Mouse (Mus musculus) CH12F3 (cell line): ENCODE results near the gene Nelfcd.

Source experiments
- in situ Hi-C: fragments of 300-500 bp; cut with MboI; formaldehyde crosslinking; loops from 2 replicates; pipeline ENCODE4 v1.14.3; 2020; ENCODE audit warnings: low sequenced_read_pairs

Gene Nelfcd

GRCm38 (mm10) chr2:174436916-174437696, 21.5 kb downstream of the Nelfcd start:
- in situ Hi-C loops: no loop called here

GRCm38 (mm10) chr2:174437697-174437982, 22.0 kb downstream of the Nelfcd start:
- in situ Hi-C loops: no loop called here

- in situ Hi-C loops: no loop called here
Measured at GRCm38 (mm10) chr2:174438181-174438580, 22.6 kb downstream of the Nelfcd start.

GRCm38 (mm10) chr2:174438737-174439449, 23.3 kb downstream of the Nelfcd start, which contains the start of gene Ctsz:
Gene Ctsz (minus strand): TSS chr2:174439039.
- in situ Hi-C loops: no loop called here

GRCm38 (mm10) chr2:174439450-174439838, 23.8 kb downstream of the Nelfcd start:
- in situ Hi-C loops: no loop called here

GRCm38 (mm10) chr2:174439961-174440360, 24.4 kb downstream of the Nelfcd start:
- in situ Hi-C loops: no loop called here

- in situ Hi-C loops: no loop called here
Measured at GRCm38 (mm10) chr2:174441898-174442297, 26.3 kb downstream of the Nelfcd start.

GRCm38 (mm10) chr2:174442460-174442859, 26.9 kb downstream of the Nelfcd start:
- in situ Hi-C loops: no loop called here

GRCm38 (mm10) chr2:174443046-174443445, 27.4 kb downstream of the Nelfcd start:
- in situ Hi-C loops: no loop called here

GRCm38 (mm10) chr2:174444359-174444758, 28.8 kb downstream of the Nelfcd start:
- in situ Hi-C loops: no loop called here

- in situ Hi-C loops: no loop called here
Measured at GRCm38 (mm10) chr2:174445018-174445417, 29.4 kb downstream of the Nelfcd start.

- in situ Hi-C loops: no loop called here
Measured at GRCm38 (mm10) chr2:174446492-174446891, 30.9 kb downstream of the Nelfcd start.

- in situ Hi-C loops: no loop called here
Measured at GRCm38 (mm10) chr2:174446905-174447304, 31.3 kb downstream of the Nelfcd start.

- in situ Hi-C loops: no loop called here
Measured at GRCm38 (mm10) chr2:174448405-174448804, 32.8 kb downstream of the Nelfcd start.

GRCm38 (mm10) chr2:174450353-174450752, 34.7 kb downstream of the Nelfcd start, which contains the start of gene Tubb1:
Gene Tubb1 (plus strand): TSS chr2:174450695.
- in situ Hi-C loops: no loop called here

GRCm38 (mm10) chr2:174453681-174454080, 38.1 kb downstream of the Nelfcd start:
- in situ Hi-C loops: no loop called here

- in situ Hi-C loops: no loop called here
Measured at GRCm38 (mm10) chr2:174459365-174459764, 43.8 kb downstream of the Nelfcd start.

- in situ Hi-C loops: no loop called here
Measured at GRCm38 (mm10) chr2:174463370-174463769, 47.8 kb downstream of the Nelfcd start.

GRCm38 (mm10) chr2:174463789-174464523, 48.4 kb downstream of the Nelfcd start, which contains the start of gene Atp5e:
Gene Atp5e (minus strand): TSS chr2:174464105.
- in situ Hi-C loops: no loop called here

- in situ Hi-C loops: no loop called here
Measured at GRCm38 (mm10) chr2:174470333-174470732, 54.7 kb downstream of the Nelfcd start.

- in situ Hi-C loops: no loop called here
Measured at GRCm38 (mm10) chr2:174470786-174471405, 55.3 kb downstream of the Nelfcd start.
